Mouse (Mus musculus): ENCODE data around the gene Qrich2.

- TF ChIP-seq CTCF (IDR thresholded peaks at IDR 0.05; ENCODE audit: low read depth, low read length): no peak
- no peak for TF ChIP-seq POLR2A (IDR thresholded peaks at IDR 0.05; ENCODE audit: insufficient read depth, low read length)
Observed at GRCm38 (mm10) chr11:116439269-116440240, 26.5 kb downstream of the Qrich2 start.

All from ES-Bruce4 (cell line).